Mouse (Mus musculus): Measurements from ENCODE around the gene Smcr8. TPM values are rescaled to one million over a fixed set of nuclear protein-coding genes. Genes with fewer than 3 reads are reported as not detected.
A peak's percentile ranks its signal among the peaks of the same experiment; 100 is the strongest.

Smcr8 gene
- 10 to 100 TPM; 15.2 to 16.8 TPM for total RNA-seq (2021)
- long read RNA-seq, experiment 1, full-length matches to known transcripts, result 1 of 4 reads
- long read RNA-seq, experiment 1, partial matches to known transcripts, result 0 of 4 reads
- long read RNA-seq, experiment 1, other reads (novel, unspliced or antisense), result 3 of 4 reads
- long read RNA-seq, experiment 2, full-length matches to known transcripts, result 1 of 1 reads
- long read RNA-seq, experiment 2, partial matches to known transcripts, result 0 of 1 reads
- long read RNA-seq, experiment 2, other reads (novel, unspliced or antisense), result 0 of 1 reads

DNA sequence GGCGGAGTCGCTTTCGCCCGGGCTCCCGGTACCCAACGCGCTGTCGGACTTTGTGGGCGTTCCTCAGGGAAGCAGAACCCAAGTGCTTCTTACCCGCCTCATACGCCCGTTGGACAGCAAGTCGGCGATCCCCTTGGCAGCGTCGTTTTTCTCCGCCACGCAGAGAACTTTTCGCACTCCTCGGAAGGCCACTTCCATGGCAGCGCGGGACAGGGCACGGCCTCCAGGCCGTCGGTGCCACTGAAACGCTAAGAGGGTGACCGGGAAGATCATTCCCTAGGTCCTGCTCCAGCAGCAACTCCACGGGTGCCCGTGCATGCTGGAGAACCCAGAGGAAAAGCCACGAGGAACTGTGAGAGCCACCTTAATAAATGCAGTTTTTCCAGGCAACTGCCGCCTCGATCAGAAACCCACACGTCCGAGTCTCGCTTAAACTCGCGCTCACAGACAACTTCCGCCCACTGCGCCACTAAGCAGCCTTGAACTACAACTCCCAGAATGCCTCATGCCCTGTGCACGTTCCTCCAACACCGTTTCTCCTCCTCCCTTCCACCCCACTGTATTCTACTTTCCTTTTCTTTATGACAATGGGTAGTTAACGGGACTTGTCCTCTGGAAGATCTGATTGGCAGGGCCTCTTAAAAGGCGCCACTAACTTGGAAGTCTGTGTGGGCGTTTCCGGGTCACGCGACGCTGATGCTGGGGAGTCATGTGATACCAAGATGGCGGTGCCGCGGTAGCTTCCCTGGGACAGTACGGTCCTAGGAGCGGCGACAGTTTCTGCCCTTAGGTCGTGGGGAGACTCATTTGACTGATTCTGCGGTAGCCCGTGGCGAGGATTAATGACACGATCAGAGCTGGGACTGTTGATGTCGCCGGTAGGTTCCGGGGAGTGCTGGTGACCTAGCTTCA lies at the start of gene Smcr8, which contains the start of gene Top3a:
TSS of gene Smcr8 (plus strand) at position 696 of the 912 bp plus-strand sequence.
TSS of gene Top3a (minus strand) at position 537 of the 912 bp plus-strand sequence.
- peak; percentile 93 for DNase-seq

DNA sequence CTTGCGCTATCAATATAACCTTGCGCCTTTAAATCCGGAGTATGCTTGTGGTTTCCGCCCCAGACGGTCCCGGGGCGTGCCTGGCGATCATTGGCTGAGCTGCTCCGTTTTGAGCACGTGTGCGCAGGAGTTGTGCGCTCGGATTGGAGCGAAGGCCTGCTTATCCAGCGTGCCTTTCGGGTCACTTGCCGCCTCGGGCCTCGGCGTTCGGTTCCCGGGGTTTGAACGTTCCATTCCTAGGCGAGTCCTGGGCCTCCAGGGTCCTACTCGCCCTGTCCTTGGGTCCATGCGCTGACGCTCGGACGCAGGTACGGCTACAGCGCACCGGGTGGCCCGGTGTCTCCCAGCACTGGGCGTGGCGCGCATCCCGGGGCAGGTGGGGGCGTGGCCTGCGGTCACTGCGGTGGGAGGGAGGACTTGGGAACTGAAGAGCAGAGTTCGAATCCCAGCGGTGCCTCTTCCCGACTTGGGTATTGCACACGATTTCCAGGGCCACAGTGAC lies 49.0 kb upstream of the Smcr8 start, which contains the start of gene Mief2:
TSS of gene Mief2 (plus strand) at position 139 of the 502 bp plus-strand sequence.
- peak; percentile 97 for DNase-seq

DNA sequence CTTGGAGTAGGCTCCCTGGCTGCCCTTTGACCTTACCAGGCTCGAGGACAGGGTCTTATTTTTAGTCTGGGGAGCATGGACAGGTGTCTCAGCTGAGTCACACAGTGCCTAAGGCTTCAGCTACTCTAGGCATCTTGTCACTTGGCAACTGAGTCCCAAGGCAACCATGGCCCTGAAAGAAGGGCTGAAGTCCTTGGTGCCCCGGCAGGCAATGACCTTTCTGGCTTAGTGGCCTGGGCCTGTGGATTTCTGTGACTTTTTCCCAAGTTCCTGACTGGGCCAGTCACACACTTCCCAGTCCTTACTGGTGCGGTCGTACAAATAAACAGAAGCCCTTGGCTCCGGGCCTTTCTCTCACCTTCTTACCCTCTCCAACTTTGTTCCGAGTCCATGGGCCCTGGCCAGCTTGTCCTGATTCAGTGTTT lies 48.1 kb upstream of the Smcr8 start:
- peak; percentile 43 to 49 for DNase-seq

DNA sequence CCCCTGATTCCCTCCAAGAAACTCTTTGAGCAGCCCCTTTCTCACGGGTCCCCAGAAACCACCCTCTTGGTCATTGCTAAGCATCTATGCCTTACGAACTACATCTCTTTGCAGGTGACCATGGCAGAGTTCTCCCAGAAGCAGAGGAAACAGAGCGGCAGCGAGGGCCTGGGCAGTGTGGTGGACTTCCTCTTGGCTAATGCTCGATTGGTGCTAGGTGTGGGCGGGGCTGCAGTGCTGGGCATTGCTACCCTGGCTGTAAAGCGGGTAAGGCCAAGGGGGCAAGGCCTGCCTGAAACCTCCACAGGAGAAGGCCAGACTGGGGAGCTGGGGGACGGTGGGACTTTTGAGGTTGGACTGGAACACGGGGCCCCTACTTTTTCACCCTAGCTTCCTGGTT lies 47.2 kb upstream of the Smcr8 start:
- DNase-seq, result no peak

DNA sequence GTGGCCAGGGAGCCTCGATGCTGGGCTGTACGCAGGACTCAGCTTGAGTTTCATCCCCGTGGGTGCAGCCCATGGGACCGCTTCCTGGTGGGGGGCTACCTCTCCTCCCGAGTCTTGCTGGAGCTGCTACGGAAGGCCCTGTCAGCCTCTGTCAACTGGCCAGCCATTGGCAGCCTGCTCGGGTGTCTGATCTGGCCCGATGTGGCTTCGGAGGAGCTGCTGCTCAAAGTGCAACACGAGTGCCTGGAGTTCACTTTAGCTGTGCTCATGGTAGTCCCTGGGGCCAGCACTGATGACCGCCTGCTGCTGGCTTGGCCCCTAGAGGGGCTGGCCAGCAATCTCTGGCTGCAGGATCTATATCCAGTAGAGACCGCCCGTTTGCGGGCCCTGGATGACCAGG lies 46.1 kb upstream of the Smcr8 start:
- DNase-seq, result no peak

DNA sequence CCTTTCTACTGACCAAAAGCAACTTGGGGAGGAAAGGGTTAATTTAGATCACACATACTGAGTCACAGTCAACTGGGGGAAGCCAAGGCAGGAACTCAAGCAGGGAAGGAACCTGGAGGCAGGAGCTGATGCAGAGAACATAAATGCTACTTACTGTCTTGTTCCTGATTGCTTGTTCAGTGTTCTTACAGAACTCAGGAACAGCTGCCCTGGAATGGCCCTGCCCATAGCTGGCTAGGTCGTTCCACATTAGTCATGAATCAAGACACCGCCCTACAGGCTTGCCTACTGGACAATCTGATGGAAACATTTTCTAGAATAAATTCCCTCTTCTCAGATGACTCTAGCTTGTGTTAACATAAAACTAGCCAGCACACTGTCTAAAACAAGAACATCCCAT lies 43.1 kb upstream of the Smcr8 start:
- no peak for DNase-seq

DNA sequence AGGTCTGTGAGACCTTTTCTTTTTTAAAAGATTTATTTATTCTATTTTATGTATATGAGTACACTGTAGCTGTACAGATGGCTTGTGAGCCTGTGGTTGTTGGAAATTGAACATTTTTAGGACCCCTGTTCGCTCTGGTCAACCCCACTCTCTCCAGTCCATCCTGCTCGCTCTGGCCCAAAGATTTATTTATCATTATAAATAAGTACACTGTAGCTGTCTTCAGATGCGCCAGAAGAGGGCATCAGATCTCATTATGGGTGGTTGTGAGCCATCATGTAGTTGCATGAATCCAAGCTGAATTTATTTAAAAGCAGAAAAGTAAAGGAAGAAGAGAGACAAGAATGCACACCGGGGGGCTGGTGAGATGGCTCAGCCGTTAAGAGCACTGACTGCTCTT lies 42.1 kb upstream of the Smcr8 start:
- DNase-seq, result no peak

DNA sequence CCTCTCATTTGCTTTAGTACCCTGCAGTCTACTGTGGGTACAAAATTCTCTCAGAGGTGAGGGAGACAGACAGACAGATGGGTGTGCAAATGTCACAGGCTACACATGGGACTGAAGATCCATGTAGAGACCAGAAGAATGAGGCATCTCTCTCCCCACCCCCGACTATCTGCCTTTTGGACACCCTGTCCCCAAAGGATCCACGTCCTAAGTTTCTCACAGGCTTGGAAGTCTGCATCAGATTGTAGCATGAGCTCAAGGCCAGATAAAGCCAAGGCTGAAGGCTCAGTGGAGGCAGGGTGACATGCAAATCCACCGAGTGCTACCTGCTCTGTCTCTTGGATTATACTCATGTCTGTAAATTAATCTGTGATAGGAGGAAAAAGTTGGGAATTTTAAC lies 40.8 kb upstream of the Smcr8 start:
- DNase-seq, result no peak

DNA sequence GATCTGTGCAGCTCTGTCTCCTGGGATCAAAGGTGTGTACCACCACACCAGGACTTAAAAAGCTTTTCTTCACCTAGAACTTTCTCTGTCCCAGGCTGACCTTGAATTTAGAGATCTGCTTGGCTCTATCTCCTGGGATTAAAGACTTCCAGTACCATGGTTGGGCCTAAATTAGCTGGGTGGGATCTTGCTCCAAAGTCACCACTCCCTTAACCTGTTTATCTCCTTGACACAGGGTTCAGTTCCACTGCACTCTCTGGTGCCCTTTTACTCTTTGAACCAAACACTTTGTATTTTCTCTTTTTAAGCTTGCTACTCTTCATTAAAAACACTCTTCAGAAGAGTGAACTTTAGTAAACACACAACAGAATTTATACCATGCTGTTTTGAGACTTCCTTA lies 39.9 kb upstream of the Smcr8 start:
- no peak for DNase-seq

DNA sequence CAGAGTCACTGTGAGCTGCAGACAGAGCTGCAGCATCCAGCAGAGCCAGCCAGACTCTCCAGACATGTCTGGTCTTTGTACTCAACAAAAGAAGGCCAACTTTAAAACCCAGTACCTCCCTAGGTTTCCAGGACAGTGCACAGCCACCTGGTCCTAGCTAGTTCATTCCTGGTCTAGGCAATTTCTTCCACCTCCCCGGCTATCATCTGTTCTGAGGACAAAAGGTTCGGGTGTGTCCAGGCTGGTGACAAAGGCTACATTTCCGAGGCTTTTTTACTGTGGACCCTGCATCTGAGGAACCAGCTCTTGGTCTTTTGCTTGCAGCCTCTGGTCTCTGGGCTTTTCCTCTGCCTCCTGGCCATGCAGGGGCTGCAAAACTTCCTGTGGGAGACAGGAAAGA lies 37.0 kb upstream of the Smcr8 start:
- DNase-seq, result no peak

DNA sequence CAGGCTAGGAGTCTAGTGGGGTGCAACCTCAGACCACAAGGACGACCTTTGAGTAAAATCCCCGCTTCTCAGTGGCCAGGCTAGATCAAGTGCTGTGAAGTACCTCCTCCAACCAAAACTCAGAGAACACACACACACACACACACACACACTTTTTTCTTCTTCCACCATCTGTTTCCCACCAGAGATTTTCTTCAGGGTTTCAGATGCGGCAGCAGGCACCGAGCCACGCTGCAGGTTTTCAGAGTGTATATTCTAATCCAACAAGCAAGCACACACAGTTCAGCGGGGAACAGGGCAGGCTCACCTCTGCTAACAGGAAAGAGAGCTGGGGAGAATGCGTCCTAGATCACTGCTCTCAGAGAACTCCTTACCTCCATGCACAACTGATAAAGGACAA lies 21.8 kb upstream of the Smcr8 start:
- no peak for DNase-seq

DNA sequence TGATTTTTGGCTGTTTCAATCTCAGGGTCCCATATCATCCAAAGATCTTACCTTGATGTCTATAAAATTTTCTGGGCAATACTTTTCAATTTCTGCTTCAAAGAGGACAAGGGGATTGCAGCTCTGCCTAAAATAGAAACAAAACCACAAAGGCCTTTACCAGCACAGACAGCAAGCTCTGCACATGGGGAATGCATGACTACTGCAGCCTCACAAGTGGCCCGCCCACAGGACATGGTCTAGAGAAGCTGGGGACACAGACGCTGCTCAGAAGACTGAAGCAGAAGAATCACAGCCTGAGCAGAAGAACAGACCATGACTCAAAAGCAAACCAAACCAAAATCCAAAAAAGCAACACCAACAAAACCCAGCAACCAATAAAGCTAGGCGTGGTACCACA lies 15.6 kb upstream of the Smcr8 start:
- DNase-seq, result no peak

DNA sequence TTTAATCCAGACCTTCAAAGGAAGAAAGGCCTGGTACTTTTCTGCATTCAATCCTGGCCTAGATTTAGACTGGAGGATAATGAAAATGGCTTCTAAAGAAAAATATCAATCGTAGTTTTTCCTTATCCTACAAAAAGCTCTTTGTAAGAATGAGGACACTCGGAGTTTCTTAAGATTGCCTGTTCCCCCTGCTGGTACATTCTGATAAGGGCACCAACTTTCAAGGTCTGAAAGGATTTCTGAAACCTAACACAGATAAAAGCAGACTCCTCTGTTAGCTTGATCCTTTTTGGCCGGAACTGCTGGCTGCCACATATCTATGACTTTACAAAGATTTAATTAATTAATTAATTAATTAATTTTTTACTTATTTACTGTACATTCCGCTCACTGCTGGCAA lies 10.4 kb upstream of the Smcr8 start:
- DNase-seq, result no peak

DNA sequence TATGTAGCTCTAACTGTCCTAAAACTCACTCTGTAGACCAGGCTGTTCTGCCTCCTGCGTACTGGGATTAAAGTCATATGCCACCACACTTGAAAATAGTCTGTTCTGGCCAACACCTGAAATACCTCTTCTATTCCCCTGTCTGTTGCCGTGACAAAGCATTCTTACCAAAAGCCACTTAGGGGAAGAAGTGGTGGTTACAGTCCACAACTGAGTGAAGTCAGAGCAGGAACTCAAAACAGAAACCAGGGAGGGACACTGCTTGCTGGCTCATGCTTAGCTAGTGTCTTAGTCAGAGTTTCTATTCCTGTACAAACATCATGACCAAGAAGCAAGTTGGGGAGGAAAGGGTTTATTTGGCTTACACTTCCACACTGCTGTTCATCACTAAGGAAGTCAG lies 8.0 kb upstream of the Smcr8 start:
- DNase-seq, result no peak

DNA sequence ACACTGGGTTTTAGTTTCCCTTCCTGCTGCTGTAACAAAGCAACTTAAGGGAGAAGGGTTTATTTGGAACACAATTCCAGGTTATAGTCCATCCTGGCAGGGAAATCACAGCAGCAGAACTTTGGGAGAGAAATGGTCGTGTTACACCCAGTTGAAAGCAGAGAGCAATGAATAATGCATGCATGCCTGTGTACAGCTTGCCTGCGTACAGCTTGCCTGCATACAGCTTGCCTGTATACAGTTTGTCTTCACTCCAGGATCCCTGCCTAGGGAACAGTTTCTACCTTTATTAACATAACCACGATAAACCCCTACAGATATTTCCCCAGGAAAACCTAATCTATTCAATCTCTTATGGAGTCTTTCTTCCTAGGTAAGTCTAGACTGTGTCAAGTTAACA lies 6.5 kb upstream of the Smcr8 start:
- DNase-seq, result no peak

DNA sequence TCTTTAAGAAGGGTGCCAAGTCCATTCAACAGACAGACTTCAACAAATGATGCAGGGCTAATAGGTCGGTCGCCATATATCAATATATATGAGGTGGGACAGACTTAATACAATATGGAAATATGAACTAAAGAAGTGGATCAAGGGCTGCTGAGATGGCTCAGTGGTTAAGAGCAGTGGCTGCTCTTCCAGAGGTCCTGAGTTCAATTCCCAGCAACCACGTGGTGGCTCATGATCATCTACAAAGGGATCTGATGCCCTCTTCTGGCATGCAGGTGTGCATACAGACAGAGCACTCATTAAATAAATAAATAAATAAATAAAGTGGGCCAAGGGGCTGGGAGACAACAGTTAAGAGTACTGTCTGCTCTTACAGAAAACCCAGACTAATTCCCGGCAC lies 5.2 kb upstream of the Smcr8 start:
- no peak for DNase-seq

DNA sequence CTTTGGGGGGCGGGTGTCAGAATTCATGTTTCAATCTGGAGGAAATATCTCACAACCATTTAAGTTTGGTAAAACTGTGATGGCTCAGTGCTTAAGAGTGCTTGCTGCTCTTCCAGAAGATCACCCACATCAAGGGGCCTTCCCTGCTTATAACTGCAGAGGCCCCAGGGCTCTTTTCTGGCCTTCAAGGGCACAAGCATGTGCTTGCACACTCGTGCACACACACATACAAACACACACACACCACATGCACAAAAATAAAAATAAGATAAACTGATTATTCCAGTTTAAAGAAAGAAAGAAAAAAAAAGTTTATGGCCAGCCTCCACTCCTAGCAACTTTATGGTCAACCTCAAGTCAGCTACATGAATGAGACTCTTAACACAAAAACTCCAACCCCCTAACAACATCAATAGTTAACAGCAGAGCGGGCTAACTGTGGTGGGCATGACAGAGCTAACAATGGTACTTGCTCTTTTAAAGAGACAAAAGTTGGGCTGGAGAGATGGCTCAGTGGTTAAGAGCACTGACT lies 3.1 kb upstream of the Smcr8 start:
- no peak for DNase-seq

DNA sequence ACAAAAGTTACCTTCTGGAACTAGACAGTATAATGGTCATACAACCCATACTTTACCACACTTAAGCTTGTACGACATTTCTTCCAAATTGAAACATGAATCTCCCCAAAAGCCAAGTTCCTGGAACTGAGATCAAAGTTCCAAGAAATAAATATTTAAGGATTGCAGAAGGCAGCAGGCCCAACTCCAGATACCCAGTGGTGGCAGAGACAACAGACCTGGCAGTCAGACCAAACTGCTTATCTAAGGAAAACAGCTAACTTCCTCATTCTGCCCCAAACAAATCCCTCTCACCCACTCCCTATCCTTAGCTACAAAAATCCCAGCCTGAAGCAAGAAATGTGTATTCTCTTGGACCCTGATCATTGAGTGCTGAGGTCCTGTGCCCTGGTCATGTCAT lies 2.5 kb upstream of the Smcr8 start:
- DNase-seq, result no peak

DNA sequence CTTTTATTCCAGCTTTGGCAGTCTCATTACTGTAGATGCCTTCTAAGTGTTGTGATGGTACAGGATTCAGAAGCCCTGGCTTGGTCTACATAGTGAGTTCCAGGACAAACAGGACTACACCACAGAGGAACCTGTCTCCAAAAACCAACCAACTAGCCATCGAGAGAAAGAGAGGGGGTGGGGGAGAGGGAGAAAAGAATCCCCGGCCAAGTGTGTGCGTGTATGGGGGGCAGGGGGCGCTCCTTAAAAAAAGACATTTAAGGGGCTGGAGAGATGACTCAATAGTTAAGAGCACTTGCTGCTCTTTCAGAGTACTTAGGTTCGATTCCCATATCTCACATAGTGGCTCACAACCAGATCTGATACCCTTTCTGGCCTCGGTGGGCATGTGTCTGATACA lies 1.7 kb upstream of the Smcr8 start:
- no peak for DNase-seq

DNA sequence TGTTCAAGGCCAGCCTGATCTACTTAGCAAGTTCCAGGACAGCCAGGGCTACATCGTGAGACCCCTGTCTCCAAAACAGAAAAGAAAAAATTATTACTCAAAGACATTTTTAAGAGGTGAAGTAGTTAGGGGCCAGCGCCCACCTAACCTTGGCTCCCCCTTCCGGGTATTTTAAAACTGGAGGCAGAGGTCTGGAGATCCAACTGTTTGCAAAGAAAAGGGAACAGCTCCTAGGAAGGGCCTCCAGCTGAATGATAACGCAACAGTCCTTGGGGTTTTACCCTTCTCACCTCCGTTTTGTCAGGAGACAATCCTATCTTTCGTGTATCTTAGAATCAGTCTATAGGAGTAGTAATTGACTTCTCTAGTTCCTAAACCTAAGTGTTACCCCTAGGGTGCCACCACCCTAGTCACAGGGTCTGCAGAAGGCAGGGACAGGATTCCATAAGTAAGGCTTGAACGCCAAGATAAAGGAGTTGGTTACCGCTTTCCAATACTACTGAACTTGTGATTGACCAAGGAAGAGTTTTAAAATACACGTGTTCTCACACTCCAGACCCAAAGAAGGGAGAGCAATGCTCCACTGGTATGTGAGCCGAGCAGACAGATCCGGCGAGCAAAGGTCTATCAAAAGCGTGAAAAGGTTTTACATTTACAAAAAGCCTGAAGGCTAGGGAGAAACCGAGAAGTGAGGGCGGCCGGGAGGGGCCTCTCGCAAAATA lies 1.1 kb upstream of the Smcr8 start:
- DNase-seq, result peak in 1 of 2 experiments; percentile 74

DNA sequence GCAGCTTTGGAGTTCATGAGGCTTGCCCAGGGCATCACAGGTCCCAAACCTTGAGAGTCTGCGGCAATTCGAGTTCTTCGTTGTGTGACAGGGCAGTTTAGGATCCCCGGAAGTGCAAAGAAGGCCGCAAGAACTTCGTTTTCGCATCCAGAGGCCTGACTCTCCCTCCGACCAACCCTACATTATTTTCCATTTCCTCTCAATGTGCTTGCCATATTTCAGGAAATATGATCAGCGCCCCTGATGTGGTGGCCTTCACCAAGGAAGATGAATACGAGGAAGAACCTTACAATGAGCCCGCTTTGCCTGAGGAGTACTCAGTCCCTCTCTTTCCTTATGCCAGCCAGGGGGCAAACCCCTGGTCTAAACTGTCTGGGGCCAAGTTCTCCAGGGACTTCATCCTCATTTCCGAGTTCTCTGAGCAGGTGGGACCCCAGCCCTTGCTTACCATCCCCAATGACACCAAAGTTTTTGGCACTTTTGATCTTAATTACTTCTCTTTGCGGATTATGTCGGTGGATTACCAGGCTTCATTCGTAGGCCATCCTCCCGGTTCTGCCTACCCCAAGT lies 562 bp downstream of the Smcr8 start:
- no peak for DNase-seq

DNA sequence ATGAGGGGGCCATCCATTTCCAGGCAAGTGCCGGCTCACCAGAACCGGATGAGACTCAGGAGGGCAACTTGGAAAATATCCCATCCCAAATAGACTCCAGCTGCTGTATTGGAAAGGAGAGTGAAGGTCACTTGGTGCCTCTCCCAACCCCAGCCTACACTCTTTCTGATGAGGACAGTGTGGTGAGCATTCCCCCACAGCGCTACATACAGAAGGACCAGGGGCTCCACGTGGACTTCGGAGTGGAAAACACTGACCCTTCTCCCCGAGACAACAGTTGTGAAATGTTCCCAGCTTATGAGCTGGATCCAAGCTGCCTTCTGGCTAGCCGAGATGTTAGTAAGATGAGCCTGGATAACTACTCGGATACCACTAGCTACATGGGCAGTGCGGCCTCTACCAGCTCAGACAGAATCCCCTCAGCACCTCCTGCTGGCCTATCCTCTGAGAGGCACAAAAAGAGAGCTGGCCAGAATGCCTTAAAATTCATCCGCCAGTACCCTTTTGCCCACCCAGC lies 2.4 kb downstream of the Smcr8 start:
- no peak for DNase-seq
